Mouse (Mus musculus): ENCODE data around the gene Sec31a. TPM values are rescaled to one million over a fixed set of nuclear protein-coding genes. Genes with fewer than 3 reads are reported as not detected.

Gene Sec31a
- total and polyA plus RNA-seq, 3 experiments = 69.5 to 173 (median 132) TPM

GRCm38 (mm10) chr5:100418077-100418476, 2.0 kb upstream of the Sec31a start:
- no peak for ATAC-seq (ENCODE audit: extremely low read depth, insufficient number of reproducible peaks, low FRiP score, poor library complexity, severe bottlenecking)
- TF ChIP-seq POLR2AphosphoS5 (IDR thresholded peaks at IDR 0.05; ENCODE audit: insufficient replicate concordance, low read depth, low read length) (no peak), GATA1 (IDR thresholded peaks at IDR 0.05; ENCODE audit: borderline replicate concordance, low read length) (no peak), TAL1 (conservative IDR thresholded peaks at IDR 0.05; ENCODE audit: low read depth, low read length) (no peak), GATA2 (IDR thresholded peaks at IDR 0.05; ENCODE audit: borderline replicate concordance, low read depth, low read length) (no peak), CTCF (IDR thresholded peaks at IDR 0.05; ENCODE audit: low read depth, low read length) (no peak)
- Histone ChIP-seq H3K27me3 (ENCODE audit: insufficient read depth, low read length) (no peaks in the 10 kb centered on the region), H3K9me3 (replicated peaks) (no peaks in the 10 kb centered on the region), H3K4me3 (ENCODE audit: low read depth, low read length) (no peak overlapping the region), H3K4me1 (ENCODE audit: insufficient read depth, low read depth, low read length) (peaks cover 48% of the 10 kb centered on the region), H3K36me3 (replicated peaks) (peaks cover 62% of the 10 kb centered on the region)
- no peak for DNase-seq (ENCODE audit: low spot score)

GRCm38 (mm10) chr5:100414474-100415196, 1.4 kb downstream of the Sec31a start:
- H3K27me3 ChIP-seq (ENCODE audit: insufficient read depth, low read length) = no peaks in the 10 kb centered on the region
- TF ChIP-seq POLR2AphosphoS5 (IDR thresholded peaks at IDR 0.05; ENCODE audit: insufficient replicate concordance, low read depth, low read length) = no peak
- no peak for TF ChIP-seq TAL1 (conservative IDR thresholded peaks at IDR 0.05; ENCODE audit: low read depth, low read length)
- ATAC-seq (ENCODE audit: extremely low read depth, insufficient number of reproducible peaks, low FRiP score, poor library complexity, severe bottlenecking) (no peak), DNase-seq (ENCODE audit: low spot score) (no peak)
- peaks cover 47% of the 10 kb centered on the region for H3K36me3 ChIP-seq (replicated peaks)
- peak overlapping the region; percentile 51; the same call in 1 of the 2 replicates for H3K4me3 ChIP-seq (ENCODE audit: low read depth, low read length)
- peaks cover 34% of the 10 kb centered on the region for H3K4me1 ChIP-seq (ENCODE audit: insufficient read depth, low read depth, low read length)
- no peaks in the 10 kb centered on the region for H3K9me3 ChIP-seq (replicated peaks)

GRCm38 (mm10) chr5:100412886-100413285, 3.1 kb downstream of the Sec31a start:
- Histone ChIP-seq H3K9me3 (replicated peaks) (no peaks in the 10 kb centered on the region), H3K4me3 (ENCODE audit: low read depth, low read length) (no peak overlapping the region), H3K4me1 (ENCODE audit: insufficient read depth, low read depth, low read length) (peaks cover 36% of the 10 kb centered on the region), H3K27me3 (ENCODE audit: insufficient read depth, low read length) (no peaks in the 10 kb centered on the region), H3K36me3 (replicated peaks) (peaks cover 39% of the 10 kb centered on the region)
- no peak for ATAC-seq (ENCODE audit: extremely low read depth, insufficient number of reproducible peaks, low FRiP score, poor library complexity, severe bottlenecking)
- no peak for TF ChIP-seq GATA1 (IDR thresholded peaks at IDR 0.05; ENCODE audit: borderline replicate concordance, low read length)
- TF ChIP-seq POLR2AphosphoS5 (IDR thresholded peaks at IDR 0.05; ENCODE audit: insufficient replicate concordance, low read depth, low read length) = no peak
- TF ChIP-seq TAL1 (conservative IDR thresholded peaks at IDR 0.05; ENCODE audit: low read depth, low read length) = no peak
- TF ChIP-seq CTCF (IDR thresholded peaks at IDR 0.05; ENCODE audit: low read depth, low read length) = no peak
- TF ChIP-seq GATA2 (IDR thresholded peaks at IDR 0.05; ENCODE audit: borderline replicate concordance, low read depth, low read length) = no peak
- DNase-seq (ENCODE audit: low spot score) = no peak

- H3K27me3 ChIP-seq (ENCODE audit: insufficient read depth, low read length) = no peaks in the 10 kb centered on the region
- no peak for DNase-seq (ENCODE audit: low spot score)
- no peaks in the 10 kb centered on the region for H3K9me3 ChIP-seq (replicated peaks)
- no peak for ATAC-seq (ENCODE audit: extremely low read depth, insufficient number of reproducible peaks, low FRiP score, poor library complexity, severe bottlenecking)
- H3K4me3 ChIP-seq (ENCODE audit: low read depth, low read length) = no peak overlapping the region
- peaks cover 26% of the 10 kb centered on the region for H3K4me1 ChIP-seq (ENCODE audit: insufficient read depth, low read depth, low read length)
- TF ChIP-seq POLR2AphosphoS5 (IDR thresholded peaks at IDR 0.05; ENCODE audit: insufficient replicate concordance, low read depth, low read length) (no peak), TAL1 (conservative IDR thresholded peaks at IDR 0.05; ENCODE audit: low read depth, low read length) (no peak), CTCF (IDR thresholded peaks at IDR 0.05; ENCODE audit: low read depth, low read length) (no peak), GATA1 (IDR thresholded peaks at IDR 0.05; ENCODE audit: borderline replicate concordance, low read length) (no peak), GATA2 (IDR thresholded peaks at IDR 0.05; ENCODE audit: borderline replicate concordance, low read depth, low read length) (no peak)
- peaks cover 57% of the 10 kb centered on the region for H3K36me3 ChIP-seq (replicated peaks)
Observed at GRCm38 (mm10) chr5:100410281-100410680, 5.8 kb downstream of the Sec31a start.

GRCm38 (mm10) chr5:100408485-100408884, 7.5 kb downstream of the Sec31a start:
- Histone ChIP-seq H3K27me3 (ENCODE audit: insufficient read depth, low read length) (no peaks in the 10 kb centered on the region), H3K36me3 (replicated peaks) (peaks cover 67% of the 10 kb centered on the region), H3K9me3 (replicated peaks) (no peaks in the 10 kb centered on the region), H3K4me3 (ENCODE audit: low read depth, low read length) (no peak overlapping the region), H3K4me1 (ENCODE audit: insufficient read depth, low read depth, low read length) (peaks cover 15% of the 10 kb centered on the region)
- TF ChIP-seq GATA1 (IDR thresholded peaks at IDR 0.05; ENCODE audit: borderline replicate concordance, low read length) (no peak), CTCF (IDR thresholded peaks at IDR 0.05; ENCODE audit: low read depth, low read length) (no peak), GATA2 (IDR thresholded peaks at IDR 0.05; ENCODE audit: borderline replicate concordance, low read depth, low read length) (no peak), TAL1 (conservative IDR thresholded peaks at IDR 0.05; ENCODE audit: low read depth, low read length) (no peak), POLR2AphosphoS5 (IDR thresholded peaks at IDR 0.05; ENCODE audit: insufficient replicate concordance, low read depth, low read length) (no peak)
- ATAC-seq (ENCODE audit: extremely low read depth, insufficient number of reproducible peaks, low FRiP score, poor library complexity, severe bottlenecking) = peak; percentile 54; the same call in 1 of the 2 replicates
- DNase-seq (ENCODE audit: low spot score) = no peak

GRCm38 (mm10) chr5:100396753-100397152, 19.3 kb downstream of the Sec31a start:
- ATAC-seq (ENCODE audit: extremely low read depth, insufficient number of reproducible peaks, low FRiP score, poor library complexity, severe bottlenecking) = no peak
- no peaks in the 10 kb centered on the region for H3K9me3 ChIP-seq (replicated peaks)
- H3K4me1 ChIP-seq (ENCODE audit: insufficient read depth, low read depth, low read length) = no peaks in the 10 kb centered on the region
- DNase-seq (ENCODE audit: low spot score) = no peak
- TF ChIP-seq TAL1 (conservative IDR thresholded peaks at IDR 0.05; ENCODE audit: low read depth, low read length) (no peak), POLR2AphosphoS5 (IDR thresholded peaks at IDR 0.05; ENCODE audit: insufficient replicate concordance, low read depth, low read length) (no peak), CTCF (IDR thresholded peaks at IDR 0.05; ENCODE audit: low read depth, low read length) (no peak), GATA2 (IDR thresholded peaks at IDR 0.05; ENCODE audit: borderline replicate concordance, low read depth, low read length) (no peak), GATA1 (IDR thresholded peaks at IDR 0.05; ENCODE audit: borderline replicate concordance, low read length) (no peak)
- H3K27me3 ChIP-seq (ENCODE audit: insufficient read depth, low read length) = no peaks in the 10 kb centered on the region
- H3K36me3 ChIP-seq (replicated peaks) = peaks cover 90% of the 10 kb centered on the region
- no peak overlapping the region for H3K4me3 ChIP-seq (ENCODE audit: low read depth, low read length)
